Mouse (Mus musculus): ENCODE measurements around the gene 4933412E24Rik. TPM values are rescaled to one million over a fixed set of nuclear protein-coding genes. Genes with fewer than 3 reads are reported as not detected.

The 4933412E24Rik gene
- total RNA-seq (2014; rRNA removed) (not detected in 2 replicates), polyA plus RNA-seq (2012; rRNA removed) (not detected in 2 replicates)

DNA sequence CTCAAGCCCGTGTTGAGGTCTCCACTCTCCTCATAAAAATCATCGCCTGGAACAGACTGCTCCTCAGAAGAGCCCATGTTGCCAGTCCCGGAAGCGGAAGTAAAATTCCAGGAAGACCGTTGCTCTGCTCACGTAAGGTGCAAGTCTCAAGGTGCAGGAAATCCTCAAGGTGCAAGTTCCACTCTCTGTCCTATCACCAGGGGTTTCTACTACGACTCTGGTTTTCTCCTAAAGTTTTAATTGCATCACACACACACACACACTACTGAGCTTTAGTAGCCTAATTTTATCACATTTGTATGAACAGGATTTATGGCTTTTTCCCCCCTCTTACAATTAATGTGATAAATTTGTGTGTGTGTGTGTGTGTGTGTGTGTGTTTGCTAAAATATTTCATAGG lies at the start of gene 4933412E24Rik:
Gene 4933412E24Rik (minus strand): TSS at position 101 of the 400 bp plus-strand sequence.
- no peak within 1 kb of the TSS for H3K4me3 ChIP-seq (ENCODE audit: insufficient read depth, low read depth, low read length)
- no peak for TF ChIP-seq CTCF (IDR thresholded peaks at IDR 0.05; ENCODE audit: low read depth, low read length)
- TF ChIP-seq POLR2A (IDR thresholded peaks at IDR 0.05; ENCODE audit: extremely low read depth, insufficient read depth, low read length): no peak
- no peaks in the 10 kb centered on the region for H3K79me2 ChIP-seq (ENCODE audit: control insufficient read depth, insufficient read depth, low read length)
- H3K27me3 ChIP-seq (ENCODE audit: control insufficient read depth, insufficient read depth, low read length): no peaks in the 10 kb centered on the region
- 87% methylated on average over 7 of the region's 7 CpGs for WGBS
- no peaks in the 10 kb centered on the region for H3K4me1 ChIP-seq (ENCODE audit: control insufficient read depth, insufficient read depth, low read length)
- H3K36me3 ChIP-seq (ENCODE audit: control insufficient read depth, insufficient read depth, low read length): no peaks in the 10 kb centered on the region
- no peak within 1 kb of the TSS for H3K9ac ChIP-seq (ENCODE audit: low read depth, low read length)
- DNase-seq (ENCODE audit: extremely low read depth, low read depth, low spot score): no peak
- H3K27ac ChIP-seq (replicated peaks; ENCODE audit: insufficient read depth, low read depth, low read length): no peak within 1 kb of the TSS

DNA sequence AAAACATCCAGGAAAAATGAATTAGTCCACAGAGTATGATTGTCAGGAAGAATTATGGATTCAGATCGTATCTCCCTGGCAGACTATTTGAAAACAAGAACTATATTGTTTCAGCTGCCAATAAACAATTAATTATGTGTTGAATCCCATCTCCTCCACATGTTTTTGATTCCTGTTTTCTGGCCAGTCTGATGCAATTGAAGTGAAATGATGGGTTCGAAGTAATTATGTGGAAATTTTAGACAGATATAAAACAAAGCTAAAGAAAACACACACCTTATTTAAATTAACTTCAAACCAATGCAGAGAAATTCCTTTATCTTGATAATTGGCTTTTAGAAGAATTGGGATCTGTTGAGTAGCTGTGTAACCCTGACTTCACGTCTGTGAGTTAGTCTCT lies 14.3 kb upstream of the 4933412E24Rik start:
- TF ChIP-seq POLR2A (IDR thresholded peaks at IDR 0.05; ENCODE audit: extremely low read depth, insufficient read depth, low read length): no peak
- TF ChIP-seq CTCF (IDR thresholded peaks at IDR 0.05; ENCODE audit: low read depth, low read length): no peak
- DNase-seq (ENCODE audit: extremely low read depth, low read depth, low spot score): no peak
- Histone ChIP-seq H3K27me3 (ENCODE audit: control insufficient read depth, insufficient read depth, low read length) (no peaks in the 10 kb centered on the region), H3K9ac (ENCODE audit: low read depth, low read length) (no peak overlapping the region), H3K36me3 (ENCODE audit: control insufficient read depth, insufficient read depth, low read length) (no peaks in the 10 kb centered on the region), H3K4me3 (ENCODE audit: insufficient read depth, low read depth, low read length) (no peak overlapping the region), H3K4me1 (ENCODE audit: control insufficient read depth, insufficient read depth, low read length) (no peaks in the 10 kb centered on the region), H3K27ac (replicated peaks; ENCODE audit: insufficient read depth, low read depth, low read length) (no peak overlapping the region), H3K79me2 (ENCODE audit: control insufficient read depth, insufficient read depth, low read length) (no peaks in the 10 kb centered on the region)
- WGBS: 74% methylated on average over 3 of the region's 3 CpGs

DNA sequence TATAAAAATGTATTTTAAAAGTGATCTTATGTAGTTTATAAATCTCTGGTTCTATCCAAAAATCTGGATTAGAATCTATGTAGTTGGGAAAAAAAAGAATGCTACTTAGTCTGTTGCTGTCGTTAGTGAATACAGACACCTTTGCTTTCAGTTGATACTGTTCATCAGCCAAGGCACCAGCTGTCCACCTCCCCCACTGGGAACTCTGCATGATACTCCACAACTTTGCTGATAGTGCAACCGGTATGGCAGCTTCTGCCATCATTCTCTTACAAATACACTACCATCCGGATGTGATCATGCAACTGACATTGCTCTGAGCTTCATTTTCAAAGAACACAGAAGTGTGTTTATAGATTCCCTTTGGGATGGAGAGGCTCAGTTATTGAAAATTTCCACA lies 4.8 kb upstream of the 4933412E24Rik start:
- Histone ChIP-seq H3K4me1 (ENCODE audit: control insufficient read depth, insufficient read depth, low read length) (no peaks in the 10 kb centered on the region), H3K4me3 (ENCODE audit: insufficient read depth, low read depth, low read length) (no peak overlapping the region), H3K79me2 (ENCODE audit: control insufficient read depth, insufficient read depth, low read length) (no peaks in the 10 kb centered on the region), H3K27ac (replicated peaks; ENCODE audit: insufficient read depth, low read depth, low read length) (no peak overlapping the region), H3K9ac (ENCODE audit: low read depth, low read length) (no peak overlapping the region), H3K27me3 (ENCODE audit: control insufficient read depth, insufficient read depth, low read length) (no peaks in the 10 kb centered on the region), H3K36me3 (ENCODE audit: control insufficient read depth, insufficient read depth, low read length) (no peaks in the 10 kb centered on the region)
- 44% methylated on average over 3 of the region's 3 CpGs for WGBS
- TF ChIP-seq POLR2A (IDR thresholded peaks at IDR 0.05; ENCODE audit: extremely low read depth, insufficient read depth, low read length) (no peak), CTCF (IDR thresholded peaks at IDR 0.05; ENCODE audit: low read depth, low read length) (no peak)
- DNase-seq (ENCODE audit: extremely low read depth, low read depth, low spot score): no peak

DNA sequence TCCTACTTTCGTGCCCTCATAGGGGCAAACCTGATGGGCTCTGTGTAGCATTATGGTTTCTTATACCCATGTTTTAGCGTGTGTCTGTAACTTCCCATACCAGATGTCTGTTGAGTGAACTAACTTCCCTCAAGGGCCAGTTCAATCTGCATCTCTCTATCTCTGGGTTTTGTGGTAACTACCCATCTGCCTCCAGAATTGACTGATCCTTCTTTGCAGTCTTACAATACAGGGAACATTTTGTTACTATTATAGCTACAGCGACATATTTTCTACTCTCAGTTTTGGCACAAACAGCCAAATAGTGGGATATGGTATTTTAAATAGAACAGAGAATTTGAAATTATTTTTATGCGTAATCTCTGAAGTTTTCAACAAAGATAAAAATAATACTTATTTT lies 6.2 kb downstream of the 4933412E24Rik start:
- DNase-seq (ENCODE audit: extremely low read depth, low read depth, low spot score): no peak
- Histone ChIP-seq H3K27ac (replicated peaks; ENCODE audit: insufficient read depth, low read depth, low read length) (no peak overlapping the region), H3K79me2 (ENCODE audit: control insufficient read depth, insufficient read depth, low read length) (no peaks in the 10 kb centered on the region), H3K9ac (ENCODE audit: low read depth, low read length) (no peak overlapping the region), H3K27me3 (ENCODE audit: control insufficient read depth, insufficient read depth, low read length) (no peaks in the 10 kb centered on the region), H3K4me1 (ENCODE audit: control insufficient read depth, insufficient read depth, low read length) (no peaks in the 10 kb centered on the region), H3K4me3 (ENCODE audit: insufficient read depth, low read depth, low read length) (no peak overlapping the region), H3K36me3 (ENCODE audit: control insufficient read depth, insufficient read depth, low read length) (no peaks in the 10 kb centered on the region)
- 90% methylated on average over 4 of the region's 4 CpGs for WGBS
- no peak for TF ChIP-seq CTCF (IDR thresholded peaks at IDR 0.05; ENCODE audit: low read depth, low read length)
- no peak for TF ChIP-seq POLR2A (IDR thresholded peaks at IDR 0.05; ENCODE audit: extremely low read depth, insufficient read depth, low read length)

DNA sequence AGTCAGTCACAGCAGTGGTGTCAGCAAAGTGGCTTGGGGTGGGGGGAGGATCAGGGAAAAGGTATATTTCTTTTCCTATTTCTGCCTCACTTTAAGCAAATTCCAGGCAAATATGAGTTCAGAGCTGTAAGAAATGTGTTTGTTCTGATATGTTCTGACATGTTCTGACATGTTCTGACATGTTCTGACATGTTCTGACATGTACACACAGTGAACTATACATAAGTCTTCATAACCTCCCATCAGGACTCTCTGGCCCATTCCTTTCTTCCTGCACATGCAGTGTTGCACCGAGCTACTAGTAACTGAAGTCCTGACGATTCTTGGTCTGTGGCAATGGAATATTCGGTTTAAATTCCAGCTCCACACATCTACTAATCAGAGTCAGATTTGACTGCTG lies 6.8 kb downstream of the 4933412E24Rik start:
- 91% methylated on average over 3 of the region's 3 CpGs for WGBS
- H3K4me1 ChIP-seq (ENCODE audit: control insufficient read depth, insufficient read depth, low read length): no peaks in the 10 kb centered on the region
- no peaks in the 10 kb centered on the region for H3K79me2 ChIP-seq (ENCODE audit: control insufficient read depth, insufficient read depth, low read length)
- H3K27me3 ChIP-seq (ENCODE audit: control insufficient read depth, insufficient read depth, low read length): no peaks in the 10 kb centered on the region
- no peak overlapping the region for H3K9ac ChIP-seq (ENCODE audit: low read depth, low read length)
- no peak overlapping the region for H3K27ac ChIP-seq (replicated peaks; ENCODE audit: insufficient read depth, low read depth, low read length)
- DNase-seq (ENCODE audit: extremely low read depth, low read depth, low spot score): no peak
- H3K4me3 ChIP-seq (ENCODE audit: insufficient read depth, low read depth, low read length): no peak overlapping the region
- H3K36me3 ChIP-seq (ENCODE audit: control insufficient read depth, insufficient read depth, low read length): no peaks in the 10 kb centered on the region
- TF ChIP-seq CTCF (IDR thresholded peaks at IDR 0.05; ENCODE audit: low read depth, low read length) (no peak), POLR2A (IDR thresholded peaks at IDR 0.05; ENCODE audit: extremely low read depth, insufficient read depth, low read length) (no peak)

DNA sequence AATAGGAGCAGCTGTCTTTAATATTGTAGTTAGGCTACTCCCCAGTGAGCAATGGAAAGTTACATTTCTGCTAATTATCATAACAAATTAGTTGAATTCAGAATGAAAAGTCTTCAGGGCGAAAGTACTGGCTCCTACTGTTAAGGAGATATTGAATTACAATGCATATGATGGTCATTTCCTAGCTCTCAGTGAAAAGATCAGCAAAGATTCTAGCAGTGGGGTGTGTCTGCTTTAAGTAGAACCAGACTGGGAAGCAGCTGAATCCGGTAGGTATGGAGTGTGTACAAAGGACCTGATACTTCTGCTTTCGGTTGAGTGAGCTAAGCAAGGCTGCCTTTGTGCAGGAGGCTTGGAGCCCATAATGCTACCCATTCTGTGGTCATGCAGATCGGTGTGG lies 32.6 kb downstream of the 4933412E24Rik start:
- H3K79me2 ChIP-seq (ENCODE audit: control insufficient read depth, insufficient read depth, low read length): no peaks in the 10 kb centered on the region
- no peak overlapping the region for H3K4me3 ChIP-seq (ENCODE audit: insufficient read depth, low read depth, low read length)
- WGBS: 79% methylated on average over 4 of the region's 4 CpGs
- H3K4me1 ChIP-seq (ENCODE audit: control insufficient read depth, insufficient read depth, low read length): no peaks in the 10 kb centered on the region
- H3K27ac ChIP-seq (replicated peaks; ENCODE audit: insufficient read depth, low read depth, low read length): no peak overlapping the region
- DNase-seq (ENCODE audit: extremely low read depth, low read depth, low spot score): no peak
- H3K27me3 ChIP-seq (ENCODE audit: control insufficient read depth, insufficient read depth, low read length): no peaks in the 10 kb centered on the region
- H3K36me3 ChIP-seq (ENCODE audit: control insufficient read depth, insufficient read depth, low read length): no peaks in the 10 kb centered on the region
- H3K9ac ChIP-seq (ENCODE audit: low read depth, low read length): no peak overlapping the region
- no peak for TF ChIP-seq POLR2A (IDR thresholded peaks at IDR 0.05; ENCODE audit: extremely low read depth, insufficient read depth, low read length)
- no peak for TF ChIP-seq CTCF (IDR thresholded peaks at IDR 0.05; ENCODE audit: low read depth, low read length)
